Mouse (Mus musculus) left cerebral cortex, adult 8-10 months (tissue): ENCODE measurements around the gene Epas1. TPM values are rescaled to one million over a fixed set of nuclear protein-coding genes. Genes with fewer than 3 reads are reported as not detected.

Experiments used
- DNase-seq, 2 experiments: peaks; one replicate each; pipeline ENCODE4 v3.0.0; 2022; ENCODE audit warnings: low spot score in 2 of 2
- total RNA-seq, 4 experiments: library from RNA; stranded (reverse); gene quantifications; 2 replicates each; pipeline ENCODE4 v1.2.4; 2022

Gene Epas1
- total RNA-seq, 4 experiments from 2014 or later, result 92.7 to 101 (median 97.1) TPM

GRCm38 (mm10) chr17:86827391-86828165 lies 74.1 kb downstream of the Epas1 start:
- no peak for DNase-seq

GRCm38 (mm10) chr17:86828500-86828899 lies 75.0 kb downstream of the Epas1 start:
- no peak for DNase-seq

GRCm38 (mm10) chr17:86829383-86830175 lies 76.1 kb downstream of the Epas1 start:
- no peak for DNase-seq

- no peak for DNase-seq
Observed at GRCm38 (mm10) chr17:86830893-86831292, 77.4 kb downstream of the Epas1 start.

GRCm38 (mm10) chr17:86832562-86833327 lies 79.2 kb downstream of the Epas1 start:
- DNase-seq, result no peak

- DNase-seq, result no peak
Observed at GRCm38 (mm10) chr17:86833945-86834344, 80.4 kb downstream of the Epas1 start.

GRCm38 (mm10) chr17:86839308-86839707 lies 85.8 kb downstream of the Epas1 start:
- no peak for DNase-seq

GRCm38 (mm10) chr17:86850700-86851337 lies 97.3 kb downstream of the Epas1 start:
- DNase-seq, result no peak

- no peak for DNase-seq
Observed at GRCm38 (mm10) chr17:86851782-86852181, 98.3 kb downstream of the Epas1 start.

- no peak for DNase-seq
Observed at GRCm38 (mm10) chr17:86852591-86853031, 99.1 kb downstream of the Epas1 start.

- no peak for DNase-seq
Observed at GRCm38 (mm10) chr17:86870586-86870985, 117.1 kb downstream of the Epas1 start.

- DNase-seq, result no peak
Observed at GRCm38 (mm10) chr17:86872643-86873042, 119.1 kb downstream of the Epas1 start.

- no peak for DNase-seq
Observed at GRCm38 (mm10) chr17:86876940-86877339, 123.4 kb downstream of the Epas1 start.

GRCm38 (mm10) chr17:86877747-86878146 lies 124.2 kb downstream of the Epas1 start:
- DNase-seq, result no peak

- no peak for DNase-seq
Observed at GRCm38 (mm10) chr17:86880056-86880455, 126.6 kb downstream of the Epas1 start.

- no peak for DNase-seq
Observed at GRCm38 (mm10) chr17:86880461-86881044, 127.1 kb downstream of the Epas1 start.

Other genes starting within 250 kb of the Epas1 start
- gene Gm10309, start 248.5 kb upstream of the Epas1 start, total RNA-seq, result not detected
- not detected for gene Tmem247, start 163.6 kb downstream of the Epas1 start, total RNA-seq
- not detected for gene Atp6v1e2, start 194.2 kb downstream of the Epas1 start, total RNA-seq
- gene Rhoq, start 209.4 kb downstream of the Epas1 start, total RNA-seq, result 10 to 100 TPM; 31.8 to 39.5 (median 36.6) TPM